Mouse (Mus musculus) CH12.LX (cell line): ENCODE measurements around the gene Gm11562. TPM values are rescaled to one million over a fixed set of nuclear protein-coding genes. Genes with fewer than 3 reads are reported as not detected.

Source experiments
- DNase-seq: peaks from one replicate; pipeline ENCODE4 v3.0.0-alpha.2; 2013; ENCODE audit errors: extremely low read depth
- H3K27ac ChIP-seq: 2 replicates; pipeline ENCODE4 v1.5.1; 2012; ENCODE audit warnings: low read depth, mild to moderate bottlenecking, control low read depth, moderate library complexity; ENCODE audit not compliant: insufficient read depth
- H3K27me3 ChIP-seq: replicated peaks from 2 replicates; pipeline ENCODE3; 2012; ENCODE audit warnings: inconsistent platforms
- H3K36me3 ChIP-seq, 2 experiments: replicated peaks in 1 of 2; 2 replicates each; pipeline versions ENCODE3 to v1.6.1; 2012; ENCODE audit warnings: inconsistent platforms in 1 of 2, low read length in 1 of 2, mild to moderate bottlenecking in 1 of 2, mixed read lengths in 1 of 2, moderate library complexity in 1 of 2; ENCODE audit not compliant: control insufficient read depth in 1 of 2, insufficient read depth in 1 of 2
- H3K4me1 ChIP-seq, 2 experiments: 2 replicates each; pipeline ENCODE4 v1.6.1; 2012; ENCODE audit warnings: inconsistent platforms in 1 of 2, moderate library complexity in 1 of 2; ENCODE audit not compliant: insufficient read depth in 2 of 2, control insufficient read depth in 1 of 2
- H3K4me2 ChIP-seq: 2 replicates; pipeline ENCODE4 v1.6.1; 2012; ENCODE audit warnings: low read depth, mild to moderate bottlenecking, control low read depth; ENCODE audit not compliant: poor library complexity, insufficient read depth, severe bottlenecking
- H3K4me3 ChIP-seq, 3 experiments: fragments of 150-350 bp in 1 of 3; sonication (generic) in 1 of 3; replicated peaks in 1 of 3; 2 replicates each; pipeline versions ENCODE3 to v1.5.1; 2011 to 2012; ENCODE audit warnings: low read depth in 2 of 3, low read length in 2 of 3, mild to moderate bottlenecking in 2 of 3, moderate library complexity in 2 of 3, control low read depth in 1 of 3, improper control_type of control experiment in 1 of 3, inconsistent platforms in 1 of 3, mixed read lengths in 1 of 3; ENCODE audit not compliant: poor library complexity in 1 of 3
- H3K79me2 ChIP-seq: replicated peaks from 2 replicates; pipeline ENCODE4 v1.6.1; 2012; ENCODE audit warnings: mild to moderate bottlenecking, moderate library complexity; ENCODE audit not compliant: control insufficient read depth, poor library complexity, insufficient read depth, severe bottlenecking; ENCODE audit errors: extremely low read depth
- H3K9ac ChIP-seq: 2 replicates; pipeline ENCODE4 v1.6.1; 2012; ENCODE audit warnings: low read depth, mild to moderate bottlenecking, control low read depth, moderate library complexity; ENCODE audit not compliant: insufficient read depth
- H3K9me3 ChIP-seq: replicated peaks from 2 replicates; pipeline ENCODE3; 2012; ENCODE audit warnings: low read length, inconsistent platforms, mixed read lengths
- BHLHE40 ChIP-seq: IDR thresholded peaks from 2 replicates; pipeline ENCODE4 v1.6.1; 2011; ENCODE audit warnings: mild to moderate bottlenecking, low read depth, low read length, improper control_type of control experiment
- CTCF ChIP-seq, 2 experiments: IDR thresholded peaks in 1 of 2; conservative IDR thresholded peaks in 1 of 2; 2 replicates each; pipeline ENCODE4 v1.5.1; 2011 to 2012; ENCODE audit warnings: low read depth in 2 of 2, low read length in 2 of 2, improper control_type of control experiment in 1 of 2, inconsistent platforms in 1 of 2, mild to moderate bottlenecking in 1 of 2, moderate library complexity in 1 of 2
- HCFC1 ChIP-seq: IDR thresholded peaks from 2 replicates; pipeline ENCODE4 v1.6.1; 2012; ENCODE audit warnings: low read depth, mild to moderate bottlenecking, inconsistent platforms, low read length, improper control_type of control experiment
- IRF4 ChIP-seq: IDR thresholded peaks from 2 replicates; pipeline ENCODE4 v1.6.1; 2014; ENCODE audit warnings: low read depth, mild to moderate bottlenecking, inconsistent platforms, low read length, improper control_type of control experiment
- JUND ChIP-seq: conservative IDR thresholded peaks from 2 replicates; pipeline ENCODE4 v1.6.1; 2011; ENCODE audit warnings: low read depth, low read length, improper control_type of control experiment
- KAT2A ChIP-seq: IDR thresholded peaks from 2 replicates; pipeline ENCODE4 v1.6.1; 2012; ENCODE audit warnings: low read length, improper control_type of control experiment, inconsistent platforms; ENCODE audit not compliant: insufficient replicate concordance
- MAFK ChIP-seq: IDR thresholded peaks from 2 replicates; pipeline ENCODE4 v1.6.1; 2011; ENCODE audit warnings: low read length, improper control_type of control experiment; ENCODE audit not compliant: insufficient replicate concordance
- MAZ ChIP-seq: IDR thresholded peaks from 2 replicates; pipeline ENCODE4 v1.6.1; 2012; ENCODE audit warnings: low read depth, mild to moderate bottlenecking, inconsistent platforms, low read length, improper control_type of control experiment, moderate library complexity
- MEF2A ChIP-seq: IDR thresholded peaks from 2 replicates; pipeline ENCODE4 v1.6.1; 2014; ENCODE audit warnings: low read depth, mild to moderate bottlenecking, inconsistent platforms, low read length, improper control_type of control experiment, borderline replicate concordance
- MYC ChIP-seq: IDR thresholded peaks from 2 replicates; pipeline ENCODE4 v1.6.1; 2011; ENCODE audit warnings: low read depth, mild to moderate bottlenecking, improper control_type of control experiment, low read length
- NRF1 ChIP-seq: IDR thresholded peaks from 2 replicates; pipeline ENCODE4 v1.6.1; 2014; ENCODE audit warnings: low read depth, mild to moderate bottlenecking, inconsistent platforms, low read length, improper control_type of control experiment, moderate library complexity
- RCOR1 ChIP-seq: conservative IDR thresholded peaks from 2 replicates; pipeline ENCODE4 v1.6.1; 2012; ENCODE audit warnings: low read depth, mild to moderate bottlenecking, inconsistent platforms, low read length, improper control_type of control experiment
- SIN3A ChIP-seq: IDR thresholded peaks from 2 replicates; pipeline ENCODE4 v1.6.1; 2012; ENCODE audit warnings: low read length, improper control_type of control experiment, inconsistent platforms
- SMC3 ChIP-seq: IDR thresholded peaks from 2 replicates; pipeline ENCODE4 v1.6.1; 2011; ENCODE audit warnings: low read depth, low read length, improper control_type of control experiment
- UBTF ChIP-seq: IDR thresholded peaks from 2 replicates; pipeline ENCODE4 v1.6.1; 2012; ENCODE audit warnings: low read depth, mild to moderate bottlenecking, inconsistent platforms, low read length, improper control_type of control experiment, moderate library complexity
- USF1 ChIP-seq: IDR thresholded peaks from 2 replicates; pipeline ENCODE4 v1.6.1; 2014; ENCODE audit warnings: low read depth, mild to moderate bottlenecking, inconsistent platforms, low read length, improper control_type of control experiment
- ZKSCAN1 ChIP-seq: IDR thresholded peaks from 2 replicates; pipeline ENCODE4 v1.6.1; 2012; ENCODE audit warnings: low read depth, inconsistent platforms, low read length, improper control_type of control experiment, borderline replicate concordance
- ZMIZ1 ChIP-seq: IDR thresholded peaks from 2 replicates; pipeline ENCODE4 v1.6.1; 2012; ENCODE audit warnings: low read depth, mild to moderate bottlenecking, inconsistent platforms, low read length, improper control_type of control experiment
- ZNF384 ChIP-seq: IDR thresholded peaks from 2 replicates; pipeline ENCODE4 v1.6.1; 2012; ENCODE audit warnings: low read depth, low read length, improper control_type of control experiment, inconsistent platforms
- dilution Hi-C: fragments of 300-500 bp; cut with MboI; formaldehyde crosslinking; loops from 2 replicates; pipeline ENCODE4 v1.14.3; 2020; ENCODE audit warnings: low sequenced_read_pairs; ENCODE audit not compliant: extremely low pct_unique_long_range_greater_than_20kb, extremely low pct_ligation_motif_present
- in situ Hi-C: fragments of 300-500 bp; cut with MboI; formaldehyde crosslinking; loops from 3 replicates; pipeline ENCODE4 v1.14.3; 2019; ENCODE audit warnings: low sequenced_read_pairs, low pct_ligation_motif_present, low pct_unique_long_range_greater_than_20kb, mixed read lengths
- polyA plus RNA-seq: library from polyadenylated mRNA; unstranded; fragments of >175 nt; gene quantifications from 2 replicates; pipeline ENCODE4 v1.2.1, GENCODE M21; 2012; ENCODE audit warnings: low read depth; ENCODE audit not compliant: insufficient read length
- total RNA-seq, 2 experiments: library from RNA; depleted of rRNA; stranded (reverse); fragments of 300-350 nt in 1 of 2; fragments of >200 nt in 1 of 2; gene quantifications; 2 replicates each; pipeline ENCODE4 v1.2.3; 2012 to 2014

Gm11562 gene
- total and polyA plus RNA-seq, 3 experiments: not detected

DNA sequence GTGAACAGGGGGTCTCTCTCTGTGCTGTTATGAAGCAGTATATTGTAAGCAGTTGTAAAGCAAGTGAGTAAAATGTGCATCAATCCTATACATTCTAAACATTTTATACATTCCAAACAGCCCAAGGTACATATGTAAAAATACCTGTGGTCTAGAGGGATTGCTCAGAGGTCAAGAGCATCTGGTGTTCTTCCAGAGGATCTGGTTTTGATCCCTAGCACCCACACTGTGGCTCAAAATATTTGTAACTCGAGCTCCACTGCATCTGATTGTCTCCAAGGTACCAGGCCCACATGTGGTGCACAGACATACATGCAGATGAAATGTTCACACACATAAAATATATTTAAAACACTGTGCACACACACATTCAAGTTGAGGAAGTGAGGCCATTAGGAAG lies 20.7 kb upstream of the Gm11562 start:
- dilution Hi-C loops: no loop called here
- in situ Hi-C loops: no loop called here
- Histone ChIP-seq H3K36me3 (no peaks in the 10 kb centered on the region), H3K9ac (no peak overlapping the region), H3K27ac (no peak overlapping the region), H3K79me2 (no peaks in the 10 kb centered on the region), H3K4me3 (no peak overlapping the region), H3K27me3 (peaks cover 72% of the 10 kb centered on the region), H3K9me3 (no peaks in the 10 kb centered on the region), H3K4me2 (no peak overlapping the region), H3K4me1 (peaks cover 0 to 5% of the 10 kb centered on the region in 2 experiments; a peak in 1 of 4 replicates)
- DNase-seq: no peak
- TF ChIP-seq MAFK (no peak), HCFC1 (no peak), BHLHE40 (no peak), RCOR1 (no peak), CTCF (conservative IDR thresholded peaks at IDR 0.05 in 1 of 2, IDR thresholded peaks at IDR 0.05 in 1 of 2; ENCODE audit: low read depth in 2 of 2, low read length in 2 of 2) (no peak), SMC3 (no peak), UBTF (no peak), NRF1 (no peak), MEF2A (no peak), ZKSCAN1 (no peak), USF1 (no peak), MYC (no peak), IRF4 (no peak), JUND (no peak), ZMIZ1 (no peak)

GRCm38 (mm10) chr11:99637086-99637485 lies 16.9 kb upstream of the Gm11562 start:
- dilution Hi-C loops: no loop called here
- H3K27me3 ChIP-seq: peaks cover 78% of the 10 kb centered on the region
- no peak for TF ChIP-seq RCOR1
- TF ChIP-seq KAT2A: no peak
- TF ChIP-seq ZNF384: no peak
- TF ChIP-seq SIN3A: no peak
- TF ChIP-seq MAFK: no peak
- no peak for TF ChIP-seq MAZ
- no peak overlapping the region for H3K4me2 ChIP-seq
- H3K27ac ChIP-seq: no peak overlapping the region
- H3K4me3 ChIP-seq: no peak overlapping the region
- H3K36me3 ChIP-seq: no peaks in the 10 kb centered on the region
- DNase-seq: no peak
- H3K79me2 ChIP-seq: no peaks in the 10 kb centered on the region
- H3K4me1 ChIP-seq: no peaks in the 10 kb centered on the region
- in situ Hi-C loops: no loop called here
- no peak overlapping the region for H3K9ac ChIP-seq
- H3K9me3 ChIP-seq: no peaks in the 10 kb centered on the region
